Comparison of ENCODE assay signal across 10 mouse cellular contexts in genomic region chr3:22551516-22551915, GRCm38 (mm10).
A peak's percentile ranks its signal among the peaks of the same experiment; 100 is the strongest.
DNase-seq lines count a peak whose midpoint lies in the region; ATAC-seq lines count a peak whose summit lies in the region.
"Had no signal": no experiment of that assay in that cellular context is flagged by ENCODE, and none has a peak within 500 bp of the region (broad histone marks: within the 10 kb centered on the region; RNA-seq: fewer than 3 reads in every experiment).

No protein-coding gene starts in this region.

- H3K4me1 ChIP-seq in neural tube, embryonic 14.5 days (ENCODE audit: control insufficient read depth, insufficient read depth, low read length), result no peaks in the 10 kb centered on the region
- H3K4me1 ChIP-seq: limb, embryonic 15.5 days had no signal

- H3K9ac ChIP-seq in neural tube, embryonic 14.5 days (replicated peaks; ENCODE audit: low read depth, low read length), result no peak overlapping the region
- H3K9ac ChIP-seq: limb, embryonic 15.5 days had no signal

- no peaks in the 10 kb centered on the region for H3K36me3 ChIP-seq in neural tube, embryonic 14.5 days (ENCODE audit: control insufficient read depth, insufficient read depth, low read length)
- H3K36me3 ChIP-seq: limb, embryonic 15.5 days had no signal

- no peak overlapping the region for H3K4me2 ChIP-seq in neural tube, embryonic 14.5 days (ENCODE audit: low read depth, low read length)
- H3K4me2 ChIP-seq: limb, embryonic 15.5 days had no signal

- no peaks in the 10 kb centered on the region; the same call in 1 of the 2 replicates for H3K9me3 ChIP-seq in neural tube, embryonic 14.5 days (ENCODE audit: control insufficient read depth, low read length)
- H3K9me3 ChIP-seq: limb, embryonic 15.5 days had no signal

- H3K27ac ChIP-seq in neural tube, embryonic 14.5 days (ENCODE audit: low read depth, low read length), result no peak overlapping the region
- H3K27ac ChIP-seq: limb, embryonic 15.5 days had no signal

- intact Hi-C loops in left cerebral cortex, postnatal 25 days (cut with DNase I), result no loop called here

- no peaks in the 10 kb centered on the region for H3K27me3 ChIP-seq in neural tube, embryonic 14.5 days (ENCODE audit: control insufficient read depth, insufficient read depth, low read length)
- H3K27me3 ChIP-seq: limb, embryonic 15.5 days had no signal

- H3K4me3 ChIP-seq in neural tube, embryonic 14.5 days (ENCODE audit: low read depth, low read length), result no peak overlapping the region
- H3K4me3 ChIP-seq: limb, embryonic 15.5 days had no signal

- peak; percentile 51; the same call in 1 of the 2 replicates for ATAC-seq in neural tube, embryonic 14.5 days (ENCODE audit: low read depth)
- ATAC-seq in granulocyte monocyte progenitor cell, adult 5-6 weeks (replicated peaks; ENCODE audit: poor library complexity, severe bottlenecking), result no peak

- DNase-seq in cerebellum, postnatal 14 days, result peak; percentile 11 to 30
- no peak for DNase-seq in cerebellum, adult 8-10 months
- no peak for DNase-seq in neural tube, embryonic 10.5 days (ENCODE audit: extremely low spot score, low spot score)
- peak; percentile 66 to 89 for DNase-seq in left cerebral cortex, postnatal 25 days (ENCODE audit: low spot score in 2 of 2)
- DNase-seq in spleen, postnatal 36 days (ENCODE audit: low spot score in 2 of 2), result no peak
- no peak for DNase-seq in adrenal gland, postnatal 14 days
- DNase-seq: kidney, adult 2 months had no signal

- 69% methylated on average over 5 of the region's 5 CpGs for WGBS in neural tube, embryonic 14.5 days

Comparison
In these comparisons a context has a peak if more than half of its experiments do, and no peak if none do; other contexts are left out.
1. DNase-seq: peak in cerebellum, postnatal 14 days (2 of 2) and left cerebral cortex, postnatal 25 days (2 of 2); none in cerebellum, adult 8-10 months (single experiment), neural tube, embryonic 10.5 days (single experiment), spleen, postnatal 36 days (0 of 2) and adrenal gland, postnatal 14 days (single experiment).